Mouse (Mus musculus) MEL (cell line): ENCODE measurements around the gene Cwf19l1. TPM values are rescaled to one million over a fixed set of nuclear protein-coding genes. Genes with fewer than 3 reads are reported as not detected.

ENCODE experiments used
- DNase-seq: peaks from one replicate; pipeline ENCODE4 v3.0.0; 2011; ENCODE audit warnings: low read depth, low spot score
- H3K27ac ChIP-seq: 2 replicates; pipeline ENCODE4 v1.5.1; 2012; ENCODE audit warnings: low read depth, mild to moderate bottlenecking, control low read depth, low read length, moderate library complexity; ENCODE audit not compliant: control insufficient read depth
- H3K27me3 ChIP-seq, 2 experiments: fragments of 150-350 bp in 1 of 2; sonication (generic) in 1 of 2; 2 replicates each; pipeline ENCODE4 v1.6.1; 2012; ENCODE audit warnings: low read length in 2 of 2, mild to moderate bottlenecking in 2 of 2, improper control_type of control experiment in 1 of 2, moderate library complexity in 1 of 2; ENCODE audit not compliant: insufficient read depth in 2 of 2, control insufficient read depth in 1 of 2
- H3K36me3 ChIP-seq, 2 experiments: 2 replicates each; pipeline ENCODE4 v1.6.1; 2012 to 2014; ENCODE audit warnings: low read length in 2 of 2, improper control_type of control experiment in 1 of 2, inconsistent platforms in 1 of 2, mild to moderate bottlenecking in 1 of 2; ENCODE audit not compliant: insufficient read depth in 2 of 2, control insufficient read depth in 1 of 2
- H3K4me1 ChIP-seq, 2 experiments: fragments of 150-350 bp in 1 of 2; sonication (generic) in 1 of 2; 2 replicates each; pipeline ENCODE4 v1.6.1; 2012; ENCODE audit warnings: low read length in 2 of 2, improper control_type of control experiment in 1 of 2, mild to moderate bottlenecking in 1 of 2; ENCODE audit not compliant: insufficient read depth in 2 of 2, control insufficient read depth in 1 of 2
- H3K4me3 ChIP-seq, 2 experiments: fragments of 150-350 bp in 1 of 2; sonication (generic) in 1 of 2; 2 replicates each; pipeline ENCODE4 v1.5.1; 2012; ENCODE audit warnings: low read depth in 2 of 2, low read length in 2 of 2, mild to moderate bottlenecking in 2 of 2, moderate library complexity in 2 of 2, control low read depth in 1 of 2, improper control_type of control experiment in 1 of 2; ENCODE audit not compliant: control insufficient read depth in 1 of 2, insufficient read depth in 1 of 2
- H3K79me2 ChIP-seq: 2 replicates; pipeline ENCODE4 v1.6.1; 2012; ENCODE audit warnings: mild to moderate bottlenecking, low read length, moderate library complexity; ENCODE audit not compliant: control insufficient read depth, poor library complexity, insufficient read depth
- H3K9ac ChIP-seq: 2 replicates; pipeline ENCODE4 v1.6.1; 2012; ENCODE audit warnings: low read depth, mild to moderate bottlenecking, control low read depth, low read length, moderate library complexity; ENCODE audit not compliant: control insufficient read depth, poor library complexity, severe bottlenecking
- H3K9me3 ChIP-seq: fragments of 150-350 bp; sonication (generic); replicated peaks from 2 replicates; pipeline ENCODE4 v1.6.1; 2012; ENCODE audit warnings: mild to moderate bottlenecking, low read length, improper control_type of control experiment, moderate library complexity; ENCODE audit not compliant: insufficient read depth
- CTCF ChIP-seq, 3 experiments: IDR thresholded peaks in 2 of 3; conservative IDR thresholded peaks in 1 of 3; 2 replicates each; pipeline ENCODE4 v1.5.1; 2011 to 2012; ENCODE audit warnings: low read length in 3 of 3, low read depth in 2 of 3, mild to moderate bottlenecking in 2 of 3, improper control_type of control experiment in 1 of 3, inconsistent platforms in 1 of 3, mixed read lengths in 1 of 3, moderate library complexity in 1 of 3; ENCODE audit not compliant: control insufficient read depth in 1 of 3, insufficient read depth in 1 of 3, poor library complexity in 1 of 3, severe bottlenecking in 1 of 3
- ETS1 ChIP-seq: IDR thresholded peaks from 2 replicates; pipeline ENCODE4 v1.6.1; 2012; ENCODE audit warnings: low read depth, mild to moderate bottlenecking, inconsistent platforms, low read length, improper control_type of control experiment, moderate library complexity
- KAT2A ChIP-seq: conservative IDR thresholded peaks from 2 replicates; pipeline ENCODE4 v1.6.1; 2012; ENCODE audit warnings: low read depth, low read length, improper control_type of control experiment, inconsistent platforms
- MAFK ChIP-seq: IDR thresholded peaks from 2 replicates; pipeline ENCODE4 v1.6.1; 2011; ENCODE audit warnings: low read depth, mild to moderate bottlenecking, low read length, improper control_type of control experiment, borderline replicate concordance
- MXI1 ChIP-seq: IDR thresholded peaks from 2 replicates; pipeline ENCODE4 v1.6.1; 2011; ENCODE audit warnings: mild to moderate bottlenecking, low read depth, low read length, improper control_type of control experiment
- MYC ChIP-seq: IDR thresholded peaks from 2 replicates; pipeline ENCODE4 v1.6.1; 2011; ENCODE audit warnings: low read depth, mild to moderate bottlenecking, low read length, improper control_type of control experiment, moderate library complexity
- NELFE ChIP-seq: IDR thresholded peaks from 2 replicates; pipeline ENCODE4 v1.6.1; 2011; ENCODE audit warnings: low read depth, low read length, improper control_type of control experiment
- POLR2AphosphoS5 ChIP-seq: IDR thresholded peaks from 2 replicates; pipeline ENCODE4 v1.6.1; 2012; ENCODE audit warnings: low read depth, borderline replicate concordance, mild to moderate bottlenecking, inconsistent platforms, low read length, moderate library complexity, mixed read lengths
- TAL1 ChIP-seq: IDR thresholded peaks from 2 replicates; pipeline ENCODE4 v1.6.1; 2012; ENCODE audit warnings: mild to moderate bottlenecking, inconsistent platforms, low read length, moderate library complexity, mixed read lengths
- TCF12 ChIP-seq: IDR thresholded peaks from 2 replicates; pipeline ENCODE4 v1.6.1; 2014; ENCODE audit warnings: low read depth, mild to moderate bottlenecking, inconsistent platforms, low read length, improper control_type of control experiment, moderate library complexity
- polyA plus RNA-seq, 2 experiments: library from polyadenylated mRNA; stranded (reverse) in 1 of 2; unstranded in 1 of 2; fragments of >175 nt in 1 of 2; fragments of >200 nt in 1 of 2; gene quantifications; 2 replicates each; pipeline versions ENCODE4 v1.2.1 to v1.2.4; 2012; ENCODE audit warnings: low replicate concordance in 2 of 2, low read depth in 1 of 2; ENCODE audit not compliant: insufficient read length in 2 of 2, insufficient read depth in 1 of 2, missing spikeins in 1 of 2
- total RNA-seq: library from RNA; depleted of rRNA; stranded (reverse); fragments of 300-350 nt; gene quantifications from 2 replicates; pipeline ENCODE4 v1.2.3, GENCODE M21; 2012

The Cwf19l1 gene
- total and polyA plus RNA-seq, 3 experiments, result 28.2 to 68.6 TPM; not detected in 1

DNA sequence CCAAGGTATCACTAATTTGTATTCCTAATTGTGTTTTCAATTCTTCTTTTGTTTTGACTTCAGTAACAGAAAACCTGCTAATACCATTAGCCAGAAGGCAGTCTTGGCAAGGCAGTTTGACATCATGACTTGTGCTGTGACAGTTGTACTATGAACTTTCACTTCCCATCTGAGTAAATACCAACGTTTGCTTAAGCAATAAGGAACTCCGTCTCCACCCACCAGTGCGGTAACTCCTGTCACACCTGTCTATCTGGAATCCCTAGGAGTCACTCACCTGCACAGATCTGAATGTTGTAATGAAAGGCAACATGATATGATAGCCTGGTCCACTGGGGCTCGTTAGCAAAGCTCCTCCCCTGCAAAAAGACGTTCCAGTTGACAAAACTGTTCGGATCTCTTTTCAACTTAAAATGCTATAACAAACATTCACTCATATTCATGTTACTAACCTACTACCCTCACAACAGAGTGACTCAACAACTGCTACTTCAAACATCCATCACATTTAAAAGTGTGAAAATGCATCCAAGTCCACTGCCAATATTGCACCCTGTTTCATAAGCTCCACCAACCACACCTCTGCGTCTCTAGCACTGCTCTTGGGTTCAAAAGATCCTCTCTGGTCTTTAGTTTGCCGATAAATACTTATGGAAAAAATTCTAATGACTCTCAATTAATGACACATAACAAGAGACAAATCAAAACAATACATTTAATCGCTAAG lies 68.2 kb downstream of the Cwf19l1 start:
- TF ChIP-seq MXI1 (0 out of 2 replicates have a peak, but pooled peaks have one; percentile 45), POLR2AphosphoS5 (no peak)
- Histone ChIP-seq H3K9me3 (no peaks in the 10 kb centered on the region), H3K4me3 (peak overlapping the region; percentile 15 to 97; a peak in 3 of 4 replicates), H3K27ac (peak overlapping the region; percentile 4; the same call in 1 of the 2 replicates), H3K27me3 (no peaks in the 10 kb centered on the region), H3K36me3 (peaks cover 24 to 32% of the 10 kb centered on the region in 2 experiments), H3K79me2 (peaks cover 23% of the 10 kb centered on the region), H3K4me1 (peaks cover 8 to 12% of the 10 kb centered on the region in 2 experiments; a peak in 2 of 4 replicates), H3K9ac (peak overlapping the region; percentile 85)
- DNase-seq, result peak; percentile 36

DNA sequence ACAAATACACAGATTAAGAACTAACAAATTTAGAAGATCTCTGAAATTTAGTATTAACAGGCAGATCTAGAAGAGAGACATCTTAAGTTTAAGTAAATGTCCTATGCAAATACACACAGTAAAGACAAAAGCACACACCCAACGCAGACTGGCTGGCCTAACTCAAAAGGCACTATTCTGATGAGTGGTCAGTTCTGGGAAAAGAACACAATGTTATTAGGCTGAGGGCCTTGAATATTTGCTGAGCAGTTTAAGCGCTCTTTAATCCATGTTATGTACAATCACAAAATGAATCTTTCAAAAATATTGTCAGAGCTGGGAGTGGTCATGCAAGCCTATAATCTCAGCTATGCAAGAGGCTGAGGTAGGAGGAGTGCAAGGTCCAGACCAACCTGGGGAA lies 70.9 kb downstream of the Cwf19l1 start:
- no peak for TF ChIP-seq MYC
- no peak for TF ChIP-seq TAL1
- TF ChIP-seq POLR2AphosphoS5, result no peak
- TF ChIP-seq NELFE, result no peak
- TF ChIP-seq KAT2A, result no peak
- Histone ChIP-seq H3K79me2 (peaks cover 23% of the 10 kb centered on the region), H3K27me3 (no peaks in the 10 kb centered on the region), H3K9ac (no peak overlapping the region), H3K27ac (no peak overlapping the region), H3K4me1 (peaks cover 8 to 12% of the 10 kb centered on the region in 2 experiments; a peak in 2 of 4 replicates), H3K4me3 (no peak overlapping the region), H3K36me3 (peaks cover 22 to 58% of the 10 kb centered on the region in 2 experiments), H3K9me3 (no peaks in the 10 kb centered on the region)
- DNase-seq, result no peak

DNA sequence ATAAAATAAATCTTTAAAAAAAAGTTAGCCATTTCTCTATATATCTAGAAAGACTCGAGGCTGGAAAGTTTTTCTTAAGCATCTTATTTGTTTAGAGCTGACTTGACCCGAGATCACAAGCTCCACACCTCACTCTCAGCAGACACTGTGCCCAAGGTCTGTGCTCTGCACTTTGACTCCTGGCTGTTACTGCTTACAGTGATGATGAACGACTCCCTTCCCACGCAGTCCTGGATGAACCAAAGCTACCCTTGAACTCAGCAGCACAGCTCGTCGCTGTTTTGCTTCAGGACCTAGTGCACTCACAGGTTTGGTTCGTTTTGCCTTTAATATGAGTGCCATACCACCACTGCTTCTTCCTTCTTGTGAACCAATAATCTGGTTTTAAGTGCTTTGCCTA lies 71.9 kb downstream of the Cwf19l1 start:
- TF ChIP-seq CTCF (IDR thresholded peaks at IDR 0.05 in 2 of 3, conservative IDR thresholded peaks at IDR 0.05 in 1 of 3; ENCODE audit: control insufficient read depth in 1 of 3, insufficient read depth in 1 of 3, low read depth in 2 of 3, low read length in 3 of 3, poor library complexity in 1 of 3, severe bottlenecking in 1 of 3) (no peak), POLR2AphosphoS5 (no peak), MXI1 (no peak), MAFK (no peak), ETS1 (no peak), TCF12 (no peak)
- Histone ChIP-seq H3K27ac (no peak overlapping the region), H3K27me3 (no peaks in the 10 kb centered on the region), H3K36me3 (peaks cover 22 to 64% of the 10 kb centered on the region in 2 experiments), H3K4me3 (no peak overlapping the region), H3K4me1 (peaks cover 8 to 12% of the 10 kb centered on the region in 2 experiments; a peak in 2 of 4 replicates), H3K9ac (no peak overlapping the region), H3K9me3 (no peaks in the 10 kb centered on the region), H3K79me2 (peaks cover 15% of the 10 kb centered on the region)
- no peak for DNase-seq
